ENCODE assay signal across 17 mouse cellular contexts in the genomic region with DNA sequence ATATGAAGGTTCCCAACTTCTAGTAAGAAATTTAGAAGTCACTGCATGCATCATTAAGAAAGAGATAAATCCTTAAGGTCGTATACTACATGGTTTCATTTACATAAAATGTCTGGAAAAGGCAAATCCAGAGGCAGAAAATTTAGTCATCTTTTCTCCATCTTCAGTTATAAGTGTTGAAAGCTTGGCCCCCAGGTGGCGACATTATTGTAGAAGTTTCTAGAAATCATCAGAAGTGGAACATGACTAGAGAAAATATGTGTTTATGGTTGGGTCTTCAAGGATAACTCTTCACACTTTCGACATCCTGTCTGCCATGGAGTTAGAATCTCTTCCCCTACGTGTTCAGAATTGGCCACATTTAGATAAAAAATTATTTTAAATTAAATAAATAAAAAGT. TPM values are rescaled to one million over a fixed set of nuclear protein-coding genes. Genes with fewer than 3 reads are reported as not detected.
DNase-seq lines count a peak whose midpoint lies in the region; ATAC-seq and TF ChIP-seq lines count a peak whose summit lies in the region.
"Had no signal": no experiment of that assay in that cellular context is flagged by ENCODE, and none has a peak within 500 bp of the region (broad histone marks: within the 10 kb centered on the region; RNA-seq: fewer than 3 reads in every experiment).

No protein-coding gene starts in this region.

- DNase-seq in heart, adult 11 months: peak; percentile 29
- no peak for DNase-seq in heart, adult 18-20 months
- DNase-seq in lung, embryonic 14.5 days: peak; percentile 23
- DNase-seq in lung, postnatal 25 days (ENCODE audit: low spot score): no peak
- peak; percentile 18 for DNase-seq in thymus, postnatal 25 days
- no peak for DNase-seq in thymus, adult 18-20 months
- DNase-seq in right cerebral cortex, postnatal 4 days: no peak
- DNase-seq in adrenal gland, postnatal 25 days: no peak
- DNase-seq: adrenal gland, adult 8-10 months; cerebellum, adult 9-10 months; gastrocnemius, postnatal 10 days had no signal

- TF ChIP-seq CTCF in lung, embryonic 14.5 days (IDR thresholded peaks at IDR 0.05; ENCODE audit: low read depth): no peak

- 78% methylated on average over 4 of the region's 4 CpGs for WGBS in lung, embryonic 14.5 days

- no peak for ATAC-seq in lung, embryonic 14.5 days (ENCODE audit: insufficient read depth)
- ATAC-seq: lung, postnatal 0 days; Patski had no signal

- H3K27me3 ChIP-seq in lung, embryonic 14.5 days (ENCODE audit: insufficient read depth, low read length): no peaks in the 10 kb centered on the region
- H3K27me3 ChIP-seq: forebrain, embryonic 12.5 days; limb, embryonic 15.5 days; liver, embryonic 15.5 days; Patski had no signal

- H3K36me3 ChIP-seq in lung, embryonic 14.5 days (ENCODE audit: insufficient read depth): no peaks in the 10 kb centered on the region
- H3K36me3 ChIP-seq: forebrain, embryonic 12.5 days; limb, embryonic 15.5 days; liver, embryonic 15.5 days had no signal

- H3K27ac ChIP-seq in lung, embryonic 14.5 days (ENCODE audit: low read depth): no peak overlapping the region
- H3K27ac ChIP-seq: forebrain, embryonic 12.5 days; limb, embryonic 15.5 days; liver, embryonic 15.5 days had no signal

- no peak overlapping the region for H3K9ac ChIP-seq in lung, embryonic 14.5 days
- H3K9ac ChIP-seq: forebrain, embryonic 12.5 days; limb, embryonic 15.5 days; liver, embryonic 15.5 days had no signal

- no peak overlapping the region for H3K4me2 ChIP-seq in lung, embryonic 14.5 days
- H3K4me2 ChIP-seq: forebrain, embryonic 12.5 days; limb, embryonic 15.5 days; liver, embryonic 15.5 days had no signal

- H3K9me3 ChIP-seq in lung, embryonic 14.5 days (ENCODE audit: low read depth, low read length): no peaks in the 10 kb centered on the region
- H3K9me3 ChIP-seq: forebrain, embryonic 12.5 days; limb, embryonic 15.5 days; liver, embryonic 15.5 days; megakaryocyte, embryonic 14.5 days had no signal

- no peaks in the 10 kb centered on the region for H3K4me1 ChIP-seq in lung, embryonic 14.5 days (ENCODE audit: insufficient read depth)
- H3K4me1 ChIP-seq: forebrain, embryonic 12.5 days; limb, embryonic 15.5 days; liver, embryonic 15.5 days; megakaryocyte, embryonic 14.5 days had no signal

- H3K4me3 ChIP-seq in lung, embryonic 14.5 days (ENCODE audit: low read depth, low read length): no peak overlapping the region
- H3K4me3 ChIP-seq: forebrain, embryonic 12.5 days; limb, embryonic 15.5 days; liver, embryonic 15.5 days; megakaryocyte, embryonic 14.5 days had no signal

RNA-seq across cellular contexts. Expression of gene Xylt1, which starts 18.3 kb away (rescaled TPM):
- 1 to 10 TPM; 1.8 to 2.4 TPM for total RNA-seq in heart, adult 18-20 months (2021)
- polyA plus RNA-seq in lung, embryonic 14.5 days (2014; fragmentation: Nextera tagmentation; extraction: Ambion mirVana): 1.0 and 1.3 TPM in 2 replicates
- total RNA-seq in adrenal gland, postnatal 25 days (2021): 3.7 and 5.5 TPM in 2 replicates

Comparison
In these comparisons a context has a peak if more than half of its experiments do, and no peak if none do; other contexts are left out.
1. DNase-seq: peak in heart, adult 11 months (single experiment), lung, embryonic 14.5 days (single experiment) and thymus, postnatal 25 days (single experiment); none in heart, adult 18-20 months (0 of 2), lung, postnatal 25 days (single experiment), thymus, adult 18-20 months (0 of 2), right cerebral cortex, postnatal 4 days (single experiment) and adrenal gland, postnatal 25 days (single experiment).